Mouse (Mus musculus) Muller cell, postnatal 12 days (primary cell): ENCODE results near the gene Trim17.

ENCODE experiments used
- DNase-seq: peaks from one replicate; pipeline ENCODE4 v3.0.0-alpha.2; 2015; ENCODE audit errors: inconsistent ontology term

Trim17 gene

GRCm38 (mm10) chr11:58991911-58992310, 37.4 kb downstream of the Trim17 start:
- no peak for DNase-seq

GRCm38 (mm10) chr11:58993091-58993670, 38.7 kb downstream of the Trim17 start:
- DNase-seq, result no peak

GRCm38 (mm10) chr11:58994337-58994826, 39.9 kb downstream of the Trim17 start:
- DNase-seq, result peak; percentile 81

- no peak for DNase-seq
These were observed 40.7 kb downstream of the Trim17 start for GRCm38 (mm10) chr11:58995061-58995806.

- no peak for DNase-seq
These were observed 41.4 kb downstream of the Trim17 start for GRCm38 (mm10) chr11:58995807-58996370.

GRCm38 (mm10) chr11:58997541-58997940, 43.1 kb downstream of the Trim17 start:
- no peak for DNase-seq

GRCm38 (mm10) chr11:58999158-58999557, 44.7 kb downstream of the Trim17 start:
- DNase-seq, result no peak

- DNase-seq, result no peak
These were observed 45.3 kb downstream of the Trim17 start for GRCm38 (mm10) chr11:58999830-59000229.

- DNase-seq, result no peak
These were observed 46.1 kb downstream of the Trim17 start for GRCm38 (mm10) chr11:59000635-59001034.

GRCm38 (mm10) chr11:59002327-59003079, 48.0 kb downstream of the Trim17 start:
- DNase-seq, result no peak

GRCm38 (mm10) chr11:59015052-59015451, 60.6 kb downstream of the Trim17 start:
- peak; percentile 27 for DNase-seq
